Mouse (Mus musculus) kidney, postnatal 0 days (tissue): ENCODE measurements around the gene Reps2. TPM values are rescaled to one million over a fixed set of nuclear protein-coding genes. Genes with fewer than 3 reads are reported as not detected.

Source experiments
- ATAC-seq: fragments of 200-750 bp; cut with Nextera tagmentation; replicated peaks from 2 replicates; pipeline ENCODE4 v1.8.0; 2017; ENCODE audit warnings: low read depth, moderate number of reproducible peaks, moderate TSS enrichment, moderate library complexity; ENCODE audit not compliant: low FRiP score
- DNase-seq: peaks from one replicate; pipeline ENCODE4 v3.0.0-alpha.2; 2016; ENCODE audit warnings: low spot score
- H3K27ac ChIP-seq: fragments of 300-500 bp; sonication (generic); 2 replicates; pipeline ENCODE4 v1.5.1; 2014; ENCODE audit warnings: mild to moderate bottlenecking
- H3K27me3 ChIP-seq: fragments of 300-500 bp; sonication (generic); 2 replicates; pipeline ENCODE4 v1.6.1; 2014; ENCODE audit warnings: low read length, mixed read lengths; ENCODE audit not compliant: insufficient read depth
- H3K36me3 ChIP-seq: fragments of 300-500 bp; sonication (generic); 2 replicates; pipeline ENCODE4 v1.6.1; 2014; ENCODE audit warnings: low read length, mixed read lengths; ENCODE audit not compliant: insufficient read depth
- H3K4me1 ChIP-seq: fragments of 300-500 bp; sonication (generic); replicated peaks from 2 replicates; pipeline ENCODE4 v1.6.1; 2014; ENCODE audit warnings: antibody characterized with exemption, low read length, mixed read lengths; ENCODE audit not compliant: insufficient read depth
- H3K4me2 ChIP-seq: fragments of 300-500 bp; sonication (generic); 2 replicates; pipeline ENCODE4 v1.6.1; 2014; ENCODE audit warnings: mild to moderate bottlenecking, low read length, moderate library complexity, mixed read lengths
- H3K4me3 ChIP-seq: fragments of 300-500 bp; sonication (generic); replicated peaks from 2 replicates; pipeline ENCODE4 v1.5.1; 2014; ENCODE audit warnings: low read depth, low read length
- H3K9ac ChIP-seq: fragments of 300-500 bp; sonication (generic); 2 replicates; pipeline ENCODE4 v1.6.1; 2014; ENCODE audit warnings: low read depth, low read length
- H3K9me3 ChIP-seq: fragments of 300-500 bp; sonication (generic); replicated peaks from 2 replicates; pipeline ENCODE4 v1.6.1; 2016; ENCODE audit warnings: low read length, inconsistent platforms, mixed read lengths
- CTCF ChIP-seq: IDR thresholded peaks from 2 replicates; pipeline ENCODE4 v1.5.1; 2016; ENCODE audit warnings: antibody characterized with exemption, low read depth, mild to moderate bottlenecking, moderate library complexity
- WGBS: fragments of 180-500 bp; shearing (Covaris S2); extraction: QIAGEN DNeasy Blood & Tissue Kit; methylation state at CpG from one replicate; pipeline ENCODE4 v1.1.7; 2014; 5-methylcytosine and 5-hydroxymethylcytosine counted together
- polyA plus RNA-seq: library from polyadenylated mRNA; unstranded; fragments of >200 nt; fragmentation: Nextera tagmentation; extraction: Ambion mirVana; gene quantifications from 2 replicates; pipeline ENCODE4 v1.2.1, GENCODE M21; 2015

The Reps2 gene
- polyA plus RNA-seq, 1 experiment from 2014 or later: 1.7 TPM

DNA sequence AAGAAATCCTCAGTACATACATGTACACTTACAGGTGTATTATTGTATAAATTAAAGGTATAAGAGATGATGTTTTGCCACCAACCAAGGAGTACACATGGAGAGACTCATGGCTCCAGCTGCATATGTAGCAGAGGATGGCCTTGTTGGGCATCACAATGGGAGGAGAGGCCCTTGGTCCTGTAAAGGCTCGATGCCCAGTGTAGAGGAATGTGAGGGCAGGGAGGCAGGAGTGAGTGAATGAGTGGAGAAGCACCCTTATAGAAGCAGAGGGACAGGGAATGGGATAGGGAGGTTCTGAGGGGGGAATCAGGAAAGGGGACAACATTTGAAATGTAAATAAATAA lies 21.4 kb downstream of the Reps2 start:
- ATAC-seq (no peak), DNase-seq (no peak)
- Histone ChIP-seq H3K4me3 (no peak overlapping the region), H3K27ac (no peak overlapping the region), H3K36me3 (no peaks in the 10 kb centered on the region), H3K27me3 (no peaks in the 10 kb centered on the region), H3K4me1 (no peaks in the 10 kb centered on the region), H3K4me2 (no peak overlapping the region), H3K9ac (no peak overlapping the region), H3K9me3 (no peaks in the 10 kb centered on the region)
- no peak for TF ChIP-seq CTCF
- WGBS: 65% methylated on average over 1 of the region's 1 CpGs

DNA sequence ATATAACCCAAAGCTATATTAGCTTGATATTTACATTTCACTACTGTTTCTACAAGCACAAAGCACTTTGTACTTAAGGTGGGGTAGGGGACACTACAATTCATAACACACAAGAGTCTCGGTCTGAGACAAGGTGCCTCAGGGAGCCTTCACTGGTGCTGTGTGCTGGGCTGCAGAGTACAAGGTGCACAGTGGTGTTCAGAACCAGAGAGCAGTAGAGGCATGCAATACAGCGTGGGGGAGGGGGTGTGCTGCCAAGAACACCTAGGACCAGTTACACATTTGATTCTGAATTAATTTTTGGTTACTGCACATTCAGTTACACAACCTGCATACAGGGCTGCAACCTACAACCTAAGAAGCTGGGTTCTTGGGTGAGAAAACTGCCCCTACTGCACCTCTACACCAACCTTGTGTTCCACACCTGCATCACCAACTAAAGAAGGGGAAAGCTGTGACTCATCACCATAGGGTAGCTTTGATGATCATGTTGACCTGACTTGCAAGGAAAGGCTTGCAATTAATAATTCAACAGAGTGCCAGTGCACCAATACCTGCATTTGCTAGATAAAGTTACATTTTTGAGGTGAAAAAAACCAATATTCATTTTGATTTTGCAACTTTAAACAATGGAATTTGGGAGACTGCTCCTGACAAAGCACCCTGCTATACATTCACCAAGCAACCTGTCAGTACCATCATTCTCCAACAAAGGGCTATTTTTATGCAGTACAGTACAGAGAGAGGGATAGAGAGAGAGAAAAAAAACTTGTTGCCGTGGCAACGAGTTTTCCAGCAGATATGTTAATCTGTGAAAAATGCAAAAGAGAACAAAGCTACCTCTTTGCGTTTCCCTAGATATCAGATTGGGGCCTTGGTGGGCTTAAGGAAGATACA lies 22.0 kb downstream of the Reps2 start:
- ATAC-seq (no peak), DNase-seq (no peak)
- TF ChIP-seq CTCF: no peak
- WGBS: 81% methylated on average over 5 of the region's 5 CpGs
- Histone ChIP-seq H3K9me3 (no peaks in the 10 kb centered on the region), H3K4me3 (no peak overlapping the region), H3K27me3 (no peaks in the 10 kb centered on the region), H3K4me2 (no peak overlapping the region), H3K4me1 (no peaks in the 10 kb centered on the region), H3K9ac (no peak overlapping the region), H3K27ac (no peak overlapping the region), H3K36me3 (no peaks in the 10 kb centered on the region)

DNA sequence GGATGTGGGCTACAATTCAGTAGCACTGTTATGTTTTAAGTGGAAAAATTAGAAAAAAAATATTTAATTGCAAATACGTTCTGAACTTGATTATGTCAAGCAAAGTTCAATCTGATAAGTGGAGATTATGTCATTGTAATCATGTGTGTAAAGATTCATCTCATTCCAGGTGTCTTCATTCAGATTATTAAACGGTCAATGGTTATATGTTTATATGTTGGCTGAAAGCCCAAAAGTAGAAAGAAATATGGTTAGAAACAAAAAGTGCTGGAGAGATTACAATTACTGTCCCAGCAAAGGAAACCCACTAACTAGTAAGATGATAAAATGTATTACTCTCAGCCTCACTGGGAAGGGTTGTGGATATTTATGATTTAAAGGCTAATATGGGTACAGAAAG lies 23.7 kb downstream of the Reps2 start:
- WGBS: 59% methylated on average over 2 of the region's 2 CpGs
- no peak overlapping the region for H3K4me2 ChIP-seq
- no peak for TF ChIP-seq CTCF
- no peaks in the 10 kb centered on the region for H3K4me1 ChIP-seq
- no peaks in the 10 kb centered on the region for H3K9me3 ChIP-seq
- no peak overlapping the region for H3K27ac ChIP-seq
- H3K36me3 ChIP-seq: no peaks in the 10 kb centered on the region
- H3K4me3 ChIP-seq: no peak overlapping the region
- ATAC-seq: no peak
- no peak overlapping the region for H3K9ac ChIP-seq
- DNase-seq: peak; percentile 1
- no peaks in the 10 kb centered on the region for H3K27me3 ChIP-seq

DNA sequence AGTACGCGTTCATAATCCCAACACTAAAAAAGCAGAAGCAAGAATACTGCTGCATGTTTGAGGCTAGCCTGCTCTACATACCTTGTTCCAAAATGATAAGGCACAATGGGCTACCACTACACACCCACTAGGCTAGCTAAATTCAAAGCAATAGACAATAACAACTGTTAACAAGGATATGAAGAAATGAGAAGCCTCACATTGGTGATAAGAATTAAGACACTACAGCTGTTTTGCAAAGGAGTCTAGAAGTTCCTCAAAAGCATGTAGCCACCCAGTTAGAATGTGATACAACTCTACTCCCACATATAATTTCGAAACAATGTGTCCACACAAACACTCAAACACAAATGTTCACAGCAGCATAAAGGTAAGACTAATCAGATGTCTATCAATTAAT lies 24.9 kb downstream of the Reps2 start:
- WGBS: 80% methylated on average over 3 of the region's 3 CpGs
- ATAC-seq: no peak
- no peak overlapping the region for H3K4me2 ChIP-seq
- TF ChIP-seq CTCF: no peak
- no peaks in the 10 kb centered on the region for H3K9me3 ChIP-seq
- no peak for DNase-seq
- no peak overlapping the region for H3K9ac ChIP-seq
- H3K36me3 ChIP-seq: no peaks in the 10 kb centered on the region
- no peak overlapping the region for H3K27ac ChIP-seq
- no peaks in the 10 kb centered on the region for H3K27me3 ChIP-seq
- H3K4me1 ChIP-seq: no peaks in the 10 kb centered on the region
- H3K4me3 ChIP-seq: no peak overlapping the region

DNA sequence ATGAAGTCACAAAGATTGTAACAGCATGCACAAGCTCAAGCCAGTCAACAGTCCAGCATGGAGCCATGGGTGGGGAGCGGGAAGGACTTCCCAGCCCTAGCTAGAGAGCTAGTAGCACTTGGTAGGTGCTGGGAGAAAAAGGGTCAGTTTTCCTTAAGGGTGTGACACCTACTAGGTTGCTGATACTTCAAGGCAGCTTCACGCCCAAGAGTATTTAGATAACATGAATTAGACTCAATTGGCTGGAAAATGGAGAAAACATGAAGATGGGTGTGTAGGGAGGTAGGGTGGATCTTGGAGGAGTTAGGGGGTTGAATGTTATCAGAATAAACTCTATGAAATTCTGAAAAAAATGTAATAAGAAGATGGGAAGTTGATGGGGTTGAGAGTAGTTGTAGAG lies 37.3 kb downstream of the Reps2 start:
- no peak for TF ChIP-seq CTCF
- WGBS: 93% methylated on average over 2 of the region's 2 CpGs
- Histone ChIP-seq H3K4me3 (no peak overlapping the region), H3K9me3 (no peaks in the 10 kb centered on the region), H3K4me2 (no peak overlapping the region), H3K9ac (no peak overlapping the region), H3K36me3 (no peaks in the 10 kb centered on the region), H3K4me1 (no peaks in the 10 kb centered on the region), H3K27ac (no peak overlapping the region), H3K27me3 (no peaks in the 10 kb centered on the region)
- no peak for DNase-seq
- no peak for ATAC-seq

DNA sequence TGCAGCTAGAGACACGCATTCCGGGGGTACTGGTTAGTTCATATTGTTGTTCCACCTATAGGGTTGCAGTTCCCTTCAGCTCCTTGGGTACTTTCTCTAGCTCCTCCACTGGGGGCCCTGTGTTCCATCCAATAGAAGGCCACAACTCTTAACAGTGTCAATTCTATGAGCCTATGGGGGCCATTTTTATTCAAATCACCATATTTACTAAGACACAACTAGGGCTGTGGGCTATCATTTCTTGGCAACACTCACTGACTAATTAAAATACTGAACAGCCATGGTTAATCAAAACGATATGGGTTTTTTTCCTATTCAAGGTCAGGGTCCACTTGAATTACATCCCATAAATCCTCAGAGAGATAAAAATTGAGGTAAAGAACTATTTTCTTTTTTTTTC lies 43.8 kb downstream of the Reps2 start:
- Histone ChIP-seq H3K27me3 (no peaks in the 10 kb centered on the region), H3K9me3 (no peaks in the 10 kb centered on the region), H3K36me3 (no peaks in the 10 kb centered on the region), H3K4me2 (no peak overlapping the region), H3K27ac (no peak overlapping the region), H3K4me1 (no peaks in the 10 kb centered on the region), H3K4me3 (no peak overlapping the region), H3K9ac (no peak overlapping the region)
- no peak for ATAC-seq
- no peak for TF ChIP-seq CTCF
- no peak for DNase-seq
- 83% methylated on average over 3 of the region's 3 CpGs for WGBS
